Mouse (Mus musculus): ENCODE results near the gene Serping1. TPM values are rescaled to one million over a fixed set of nuclear protein-coding genes. Genes with fewer than 3 reads are reported as not detected.

Gene Serping1
- polyA plus RNA-seq, 1 experiment from 2014 or later = 32.2 TPM

DNA sequence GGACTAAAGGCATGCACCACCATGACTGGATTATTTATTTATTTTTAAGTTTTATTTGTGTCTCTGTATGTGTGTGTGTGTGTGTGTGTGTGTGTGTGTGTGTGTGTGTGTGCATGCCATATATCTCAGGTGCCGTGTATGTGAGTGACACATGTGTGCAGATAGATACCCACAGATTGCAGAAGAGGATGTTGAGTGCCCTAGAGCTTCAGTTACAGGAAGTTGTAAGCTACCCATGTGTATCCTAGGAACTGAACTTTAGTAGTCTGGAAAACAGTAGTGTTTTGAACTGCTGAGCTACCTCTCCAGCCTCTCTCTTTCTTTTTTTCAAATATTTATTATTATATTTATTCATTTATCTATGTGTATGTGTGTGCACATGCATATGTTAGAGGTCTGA, 8.1 kb upstream of the Serping1 start:
- Histone ChIP-seq H3K4me3 (no peak overlapping the region), H3K4me1 (replicated peaks) (peaks cover 35% of the 10 kb centered on the region), H3K9me3 (replicated peaks) (no peaks in the 10 kb centered on the region), H3K36me3 (no peaks in the 10 kb centered on the region), H3K27ac (ENCODE audit: poor library complexity, severe bottlenecking) (0 out of 2 replicates have a peak overlapping the region, but pooled peaks have one; percentile 31), H3K9ac (no peak overlapping the region), H3K27me3 (replicated peaks) (no peaks in the 10 kb centered on the region), H3K4me2 (no peak overlapping the region)
- ATAC-seq (ENCODE audit: insufficient number of reproducible peaks, low FRiP score) = no peak
- whole genome bisulfite sequencing = 52% methylated on average over 1 of the region's 1 CpGs

DNA sequence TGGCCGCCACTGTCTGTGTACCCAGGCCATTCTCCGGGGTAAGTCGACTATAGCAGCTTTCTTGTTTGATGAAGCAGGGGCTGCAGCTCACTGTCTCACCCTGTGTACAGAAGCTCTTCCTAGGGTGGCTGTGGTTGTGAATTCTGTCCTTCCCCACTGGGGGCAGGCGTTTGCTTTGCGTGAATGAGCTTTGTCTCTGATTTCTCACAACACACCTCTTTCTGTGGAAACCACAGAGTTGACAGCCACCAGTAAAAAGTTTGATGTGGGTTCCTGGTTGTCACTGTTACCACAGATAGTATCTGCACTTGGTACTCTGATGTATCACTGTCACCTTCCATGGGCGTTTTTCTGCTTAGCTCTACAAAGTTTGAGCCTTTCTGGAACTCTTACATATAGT, 4.0 kb upstream of the Serping1 start:
- no peaks in the 10 kb centered on the region for H3K27me3 ChIP-seq (replicated peaks)
- peaks cover 18% of the 10 kb centered on the region for H3K4me1 ChIP-seq (replicated peaks)
- no peak for ATAC-seq (ENCODE audit: insufficient number of reproducible peaks, low FRiP score)
- WGBS = 56% methylated on average over 6 of the region's 6 CpGs
- H3K9me3 ChIP-seq (replicated peaks) = no peaks in the 10 kb centered on the region
- H3K4me3 ChIP-seq = no peak overlapping the region
- H3K27ac ChIP-seq (ENCODE audit: poor library complexity, severe bottlenecking) = no peak overlapping the region
- no peak overlapping the region for H3K4me2 ChIP-seq
- no peaks in the 10 kb centered on the region for H3K36me3 ChIP-seq
- no peak overlapping the region for H3K9ac ChIP-seq

DNA sequence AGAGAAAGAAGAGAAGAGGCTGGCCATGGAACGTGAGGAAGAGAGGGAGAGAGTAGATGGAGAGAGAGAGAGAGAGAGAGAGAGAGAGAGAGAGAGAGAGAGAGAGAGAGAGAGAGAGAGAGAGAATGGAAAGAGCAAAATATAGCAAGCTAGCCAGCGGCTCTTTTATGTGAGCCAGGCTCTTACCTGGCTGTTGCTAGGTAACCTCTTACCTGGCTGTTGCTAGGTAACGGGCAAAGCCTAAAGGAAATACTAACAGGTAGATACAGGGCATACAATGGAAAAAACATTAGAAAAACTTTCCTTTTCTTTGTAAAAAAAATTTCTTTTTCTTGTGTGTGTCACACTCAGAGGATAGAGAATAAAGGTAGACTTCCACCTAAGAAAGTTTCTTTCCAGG, 2.5 kb upstream of the Serping1 start:
- H3K27ac ChIP-seq (ENCODE audit: poor library complexity, severe bottlenecking) = no peak overlapping the region
- no peak overlapping the region for H3K4me3 ChIP-seq
- no peaks in the 10 kb centered on the region for H3K9me3 ChIP-seq (replicated peaks)
- H3K27me3 ChIP-seq (replicated peaks) = no peaks in the 10 kb centered on the region; the same call in 1 of the 2 replicates
- no peak overlapping the region for H3K9ac ChIP-seq
- no peaks in the 10 kb centered on the region for H3K36me3 ChIP-seq
- 51% methylated on average over 3 of the region's 3 CpGs for WGBS
- no peak for ATAC-seq (ENCODE audit: insufficient number of reproducible peaks, low FRiP score)
- H3K4me1 ChIP-seq (replicated peaks) = peaks cover 13% of the 10 kb centered on the region
- H3K4me2 ChIP-seq = no peak overlapping the region

DNA sequence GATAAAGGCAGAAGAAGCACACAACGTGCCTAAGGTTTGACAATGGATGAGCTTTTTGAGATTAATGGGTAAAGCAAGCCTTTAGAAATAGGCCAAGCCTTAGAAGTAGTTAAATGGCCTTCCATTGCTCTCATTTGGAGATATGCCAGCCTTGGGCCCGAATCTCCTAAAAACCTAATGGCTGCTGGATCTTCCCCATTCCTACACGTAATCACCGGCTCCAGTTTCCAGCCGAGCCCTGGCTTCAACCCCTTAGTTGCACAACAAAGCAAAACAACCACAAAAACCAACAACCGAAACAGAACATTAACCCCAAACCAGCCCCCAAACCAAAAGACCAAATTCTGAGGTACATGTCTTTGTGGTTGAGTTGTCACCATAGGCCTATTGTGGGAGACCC, 421 bp upstream of the Serping1 start:
- no peaks in the 10 kb centered on the region for H3K9me3 ChIP-seq (replicated peaks)
- WGBS = 86% methylated on average over 6 of the region's 6 CpGs
- ATAC-seq (ENCODE audit: insufficient number of reproducible peaks, low FRiP score) = no peak
- no peak overlapping the region for H3K4me2 ChIP-seq
- peaks cover 13% of the 10 kb centered on the region for H3K4me1 ChIP-seq (replicated peaks)
- H3K4me3 ChIP-seq = no peak overlapping the region
- H3K9ac ChIP-seq = no peak overlapping the region
- no peaks in the 10 kb centered on the region; the same call in 1 of the 2 replicates for H3K36me3 ChIP-seq
- H3K27me3 ChIP-seq (replicated peaks) = peaks cover 5% of the 10 kb centered on the region
- H3K27ac ChIP-seq (ENCODE audit: poor library complexity, severe bottlenecking) = no peak overlapping the region

- no peaks in the 10 kb centered on the region for H3K9me3 ChIP-seq (replicated peaks)
- peaks cover 13% of the 10 kb centered on the region for H3K4me1 ChIP-seq (replicated peaks)
- H3K9ac ChIP-seq = peak overlapping the region; percentile 61
- peak overlapping the region; percentile 65 for H3K4me2 ChIP-seq
- H3K27me3 ChIP-seq (replicated peaks) = peaks cover 9% of the 10 kb centered on the region
- WGBS = 1% methylated on average over 14 of the region's 15 CpGs
- peak overlapping the region; percentile 41; the same call in 1 of the 2 replicates for H3K27ac ChIP-seq (ENCODE audit: poor library complexity, severe bottlenecking)
- H3K36me3 ChIP-seq = peaks cover 4% of the 10 kb centered on the region; the same call in 1 of the 2 replicates
- H3K4me3 ChIP-seq = peak overlapping the region; percentile 36
- ATAC-seq (ENCODE audit: insufficient number of reproducible peaks, low FRiP score) = peak; percentile 89
These were observed 493 bp downstream of the Serping1 start for GRCm38 (mm10) chr2:84774751-84775150.

DNA sequence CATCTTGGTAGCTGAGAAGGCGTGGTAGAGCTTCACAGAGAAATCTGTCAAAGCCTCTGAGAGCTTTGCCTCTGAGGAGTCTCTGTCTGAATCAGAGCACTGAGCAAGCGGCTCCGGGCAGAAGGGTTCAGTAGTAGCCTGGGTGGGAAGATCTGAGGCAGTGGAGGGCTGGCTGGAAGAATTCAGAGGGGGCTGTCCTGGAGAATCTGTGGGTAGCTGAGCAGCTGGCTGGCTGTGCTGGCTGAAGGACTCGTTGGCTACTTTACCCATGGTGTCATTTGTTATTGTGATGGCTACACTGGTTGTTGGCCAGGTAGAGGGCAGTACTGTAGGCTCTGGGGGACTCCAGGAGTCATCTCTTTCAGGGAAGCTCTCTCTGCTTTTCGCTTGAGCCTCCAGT, 2.0 kb downstream of the Serping1 start:
- no peak overlapping the region for H3K9ac ChIP-seq
- no peak overlapping the region for H3K27ac ChIP-seq (ENCODE audit: poor library complexity, severe bottlenecking)
- peaks cover 13% of the 10 kb centered on the region for H3K4me1 ChIP-seq (replicated peaks)
- H3K4me2 ChIP-seq = no peak overlapping the region
- peaks cover 9% of the 10 kb centered on the region for H3K27me3 ChIP-seq (replicated peaks)
- no peak for ATAC-seq (ENCODE audit: insufficient number of reproducible peaks, low FRiP score)
- H3K4me3 ChIP-seq = no peak overlapping the region
- WGBS = 80% methylated on average over 5 of the region's 5 CpGs
- no peaks in the 10 kb centered on the region for H3K9me3 ChIP-seq (replicated peaks)
- H3K36me3 ChIP-seq = peaks cover 6% of the 10 kb centered on the region; the same call in 1 of the 2 replicates

DNA sequence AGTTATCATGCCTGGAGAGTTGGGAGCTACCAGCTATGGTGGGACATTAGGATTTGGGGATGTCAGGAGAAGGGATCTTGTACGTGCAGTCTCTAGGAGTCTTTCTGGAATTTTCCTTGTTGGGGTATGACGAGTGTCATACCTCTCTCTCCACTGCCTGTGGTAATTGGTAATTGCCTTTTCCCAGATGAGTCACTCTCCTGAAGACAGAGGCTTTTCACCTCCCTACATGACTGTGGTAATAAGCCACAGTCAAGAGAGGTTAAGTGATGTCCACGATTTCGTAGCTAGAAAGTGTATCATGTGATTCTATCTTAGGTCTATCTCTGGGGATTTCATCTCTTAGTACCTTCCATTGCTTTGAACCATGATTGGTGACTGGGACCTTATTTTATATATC, 2.8 kb downstream of the Serping1 start:
- Histone ChIP-seq H3K36me3 (peaks cover 6% of the 10 kb centered on the region; the same call in 1 of the 2 replicates), H3K9ac (no peak overlapping the region), H3K4me1 (replicated peaks) (peaks cover 13% of the 10 kb centered on the region), H3K9me3 (replicated peaks) (no peaks in the 10 kb centered on the region), H3K27me3 (replicated peaks) (peaks cover 9% of the 10 kb centered on the region), H3K4me3 (no peak overlapping the region), H3K27ac (ENCODE audit: poor library complexity, severe bottlenecking) (no peak overlapping the region), H3K4me2 (no peak overlapping the region)
- ATAC-seq (ENCODE audit: insufficient number of reproducible peaks, low FRiP score) = no peak
- WGBS = 81% methylated on average over 4 of the region's 4 CpGs

DNA sequence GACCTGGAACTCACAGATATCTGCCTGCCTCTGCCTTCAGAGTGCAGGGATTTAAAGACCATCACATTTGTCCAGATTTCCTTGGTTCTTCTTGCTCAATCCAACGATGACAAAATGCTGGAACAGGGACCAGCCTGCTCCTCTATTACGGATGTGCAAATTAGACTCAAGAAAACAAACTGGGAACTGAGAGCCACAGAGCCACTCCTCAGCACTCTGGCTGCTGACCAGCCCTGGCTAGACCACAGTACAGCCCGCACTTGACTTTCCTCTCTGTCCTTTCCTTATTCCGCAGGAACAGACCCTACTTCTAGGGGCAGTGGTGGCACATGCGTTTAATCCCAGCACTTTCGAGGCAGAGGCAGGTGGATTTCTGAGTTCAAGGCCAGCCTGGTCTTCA, 4.7 kb downstream of the Serping1 start:
- 69% methylated on average over 6 of the region's 6 CpGs for WGBS
- ATAC-seq (ENCODE audit: insufficient number of reproducible peaks, low FRiP score) = no peak
- Histone ChIP-seq H3K4me3 (no peak overlapping the region), H3K4me1 (replicated peaks) (peaks cover 13% of the 10 kb centered on the region), H3K36me3 (peaks cover 7% of the 10 kb centered on the region; the same call in 1 of the 2 replicates), H3K9me3 (replicated peaks) (no peaks in the 10 kb centered on the region), H3K4me2 (no peak overlapping the region), H3K9ac (no peak overlapping the region), H3K27ac (ENCODE audit: poor library complexity, severe bottlenecking) (no peak overlapping the region), H3K27me3 (replicated peaks) (peaks cover 9% of the 10 kb centered on the region)

DNA sequence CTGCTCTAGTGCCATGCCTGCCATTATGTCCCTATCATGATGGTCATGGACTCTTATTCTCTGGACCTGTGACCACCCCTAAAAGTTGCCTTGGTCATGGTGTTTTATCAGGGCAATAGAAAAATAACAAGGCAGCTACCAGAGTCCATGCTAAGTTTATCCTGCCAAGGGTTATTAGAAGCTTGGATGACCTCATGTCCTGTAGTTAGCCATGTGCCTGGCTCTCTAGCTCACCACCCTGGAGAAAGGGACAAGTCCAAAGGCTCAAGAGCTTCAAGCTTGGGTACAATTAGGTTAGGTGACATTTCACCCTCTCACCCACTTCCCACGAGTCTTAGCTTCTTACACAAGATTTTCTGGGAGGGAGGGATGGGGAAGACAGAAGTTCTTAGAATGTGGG, 12.4 kb downstream of the Serping1 start:
- H3K36me3 ChIP-seq = 0 out of 2 replicates have a peak, but pooled peaks cover 3% of the 10 kb centered on the region
- no peaks in the 10 kb centered on the region for H3K4me1 ChIP-seq (replicated peaks)
- no peak overlapping the region for H3K27ac ChIP-seq (ENCODE audit: poor library complexity, severe bottlenecking)
- H3K4me3 ChIP-seq = no peak overlapping the region
- no peak overlapping the region for H3K4me2 ChIP-seq
- ATAC-seq (ENCODE audit: insufficient number of reproducible peaks, low FRiP score) = no peak
- H3K9ac ChIP-seq = no peak overlapping the region
- peaks cover 4% of the 10 kb centered on the region; the same call in 1 of the 2 replicates for H3K9me3 ChIP-seq (replicated peaks)
- 61% methylated on average over 1 of the region's 1 CpGs for WGBS
- H3K27me3 ChIP-seq (replicated peaks) = no peaks in the 10 kb centered on the region

DNA sequence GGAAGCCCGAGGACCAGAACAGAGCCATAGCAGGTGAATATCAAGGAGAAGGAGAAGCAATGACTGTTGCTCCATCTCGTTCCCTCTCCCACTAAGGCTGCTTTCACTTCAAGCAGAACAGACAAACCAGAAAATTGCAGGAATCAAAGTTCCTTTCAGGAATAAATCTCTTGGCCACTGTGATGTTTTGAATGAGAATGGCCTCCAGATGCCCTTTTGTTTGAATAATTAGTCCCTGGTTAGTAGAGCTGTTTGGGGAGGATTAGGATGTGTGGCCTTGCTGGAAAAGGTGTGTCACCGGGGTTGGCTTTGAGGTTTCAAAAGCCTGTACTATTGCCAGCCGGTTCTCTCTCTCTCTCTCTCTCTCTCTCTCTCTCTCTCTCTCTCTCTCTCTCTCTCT, 12.9 kb downstream of the Serping1 start:
- peaks cover 4% of the 10 kb centered on the region; the same call in 1 of the 2 replicates for H3K9me3 ChIP-seq (replicated peaks)
- no peak for ATAC-seq (ENCODE audit: insufficient number of reproducible peaks, low FRiP score)
- H3K27ac ChIP-seq (ENCODE audit: poor library complexity, severe bottlenecking) = no peak overlapping the region
- H3K4me2 ChIP-seq = no peak overlapping the region
- no peaks in the 10 kb centered on the region for H3K27me3 ChIP-seq (replicated peaks)
- no peaks in the 10 kb centered on the region for H3K4me1 ChIP-seq (replicated peaks)
- no peak overlapping the region for H3K9ac ChIP-seq
- 54% methylated on average over 4 of the region's 4 CpGs for WGBS
- no peak overlapping the region for H3K4me3 ChIP-seq
- 0 out of 2 replicates have a peak, but pooled peaks cover 3% of the 10 kb centered on the region for H3K36me3 ChIP-seq

GRCm38 (mm10) chr2:84761840-84762239, 13.4 kb downstream of the Serping1 start:
- ATAC-seq (ENCODE audit: insufficient number of reproducible peaks, low FRiP score) = no peak
- H3K4me2 ChIP-seq = no peak overlapping the region
- WGBS = 85% methylated on average over 1 of the region's 1 CpGs

DNA sequence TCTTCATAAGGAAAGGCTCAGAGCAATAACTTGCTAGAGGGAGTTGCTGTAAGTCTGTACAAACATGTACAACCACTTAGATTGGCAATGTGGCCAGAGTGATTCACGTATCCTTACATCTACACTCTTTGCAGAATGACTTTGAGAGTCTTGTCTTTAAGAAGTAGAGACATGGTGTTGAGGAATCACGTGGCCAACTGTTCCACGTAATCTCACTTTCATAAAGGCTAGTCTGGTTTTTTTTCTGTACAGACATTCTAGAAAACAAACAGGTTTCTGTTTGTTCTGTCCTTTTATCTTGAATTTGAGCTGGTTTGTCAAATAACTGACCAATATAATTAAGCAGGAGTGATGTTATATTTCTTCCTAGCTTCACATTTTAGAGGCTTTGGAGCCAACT, 13.9 kb downstream of the Serping1 start:
- Histone ChIP-seq H3K9ac (no peak overlapping the region), H3K4me1 (replicated peaks) (no peaks in the 10 kb centered on the region), H3K27me3 (replicated peaks) (no peaks in the 10 kb centered on the region), H3K27ac (ENCODE audit: poor library complexity, severe bottlenecking) (no peak overlapping the region), H3K36me3 (0 out of 2 replicates have a peak, but pooled peaks cover 3% of the 10 kb centered on the region), H3K4me2 (no peak overlapping the region), H3K4me3 (no peak overlapping the region), H3K9me3 (replicated peaks) (peaks cover 4% of the 10 kb centered on the region; the same call in 1 of the 2 replicates)
- 67% methylated on average over 3 of the region's 3 CpGs for WGBS
- no peak for ATAC-seq (ENCODE audit: insufficient number of reproducible peaks, low FRiP score)

More at GRCm38 (mm10) chr2:84761840-84762239, 13.4 kb downstream of the Serping1 start:
- no peak overlapping the region for H3K27ac ChIP-seq (ENCODE audit: poor library complexity, severe bottlenecking)
- H3K4me3 ChIP-seq = no peak overlapping the region
- H3K27me3 ChIP-seq (replicated peaks) = no peaks in the 10 kb centered on the region
- H3K36me3 ChIP-seq = 0 out of 2 replicates have a peak, but pooled peaks cover 3% of the 10 kb centered on the region
- H3K9me3 ChIP-seq (replicated peaks) = peaks cover 4% of the 10 kb centered on the region; the same call in 1 of the 2 replicates
- no peak overlapping the region for H3K9ac ChIP-seq
- H3K4me1 ChIP-seq (replicated peaks) = no peaks in the 10 kb centered on the region
